Mouse (Mus musculus): ENCODE data around the gene Tas2r134.

The Tas2r134 gene

GRCm38 (mm10) chr2:51627211-51627610 is at the start of gene Tas2r134:
Gene Tas2r134 (plus strand): TSS chr2:51627511.
- no peak for DNase-seq (ENCODE audit: low spot score)

DNA sequence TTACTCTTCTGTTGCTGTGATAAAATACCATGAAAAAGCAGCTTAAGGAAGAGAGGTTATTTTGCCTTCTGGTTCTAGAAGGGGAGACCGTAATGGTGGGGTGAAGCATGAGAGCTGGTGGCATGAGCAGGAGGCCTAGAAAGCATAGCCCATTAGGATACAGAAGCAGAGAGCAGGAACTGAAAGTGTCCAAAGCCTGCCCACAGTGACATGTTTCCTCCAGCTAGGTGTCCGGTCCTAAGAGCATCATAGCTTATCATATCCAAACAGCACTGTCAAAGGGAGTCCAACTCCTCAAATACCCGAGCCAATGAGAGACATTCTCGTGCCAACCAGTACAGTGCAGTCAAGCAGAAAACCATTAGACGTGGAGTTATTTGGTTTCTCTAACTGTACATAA is 47.5 kb upstream of the Tas2r134 start:
- DNase-seq (ENCODE audit: low spot score): no peak

DNA sequence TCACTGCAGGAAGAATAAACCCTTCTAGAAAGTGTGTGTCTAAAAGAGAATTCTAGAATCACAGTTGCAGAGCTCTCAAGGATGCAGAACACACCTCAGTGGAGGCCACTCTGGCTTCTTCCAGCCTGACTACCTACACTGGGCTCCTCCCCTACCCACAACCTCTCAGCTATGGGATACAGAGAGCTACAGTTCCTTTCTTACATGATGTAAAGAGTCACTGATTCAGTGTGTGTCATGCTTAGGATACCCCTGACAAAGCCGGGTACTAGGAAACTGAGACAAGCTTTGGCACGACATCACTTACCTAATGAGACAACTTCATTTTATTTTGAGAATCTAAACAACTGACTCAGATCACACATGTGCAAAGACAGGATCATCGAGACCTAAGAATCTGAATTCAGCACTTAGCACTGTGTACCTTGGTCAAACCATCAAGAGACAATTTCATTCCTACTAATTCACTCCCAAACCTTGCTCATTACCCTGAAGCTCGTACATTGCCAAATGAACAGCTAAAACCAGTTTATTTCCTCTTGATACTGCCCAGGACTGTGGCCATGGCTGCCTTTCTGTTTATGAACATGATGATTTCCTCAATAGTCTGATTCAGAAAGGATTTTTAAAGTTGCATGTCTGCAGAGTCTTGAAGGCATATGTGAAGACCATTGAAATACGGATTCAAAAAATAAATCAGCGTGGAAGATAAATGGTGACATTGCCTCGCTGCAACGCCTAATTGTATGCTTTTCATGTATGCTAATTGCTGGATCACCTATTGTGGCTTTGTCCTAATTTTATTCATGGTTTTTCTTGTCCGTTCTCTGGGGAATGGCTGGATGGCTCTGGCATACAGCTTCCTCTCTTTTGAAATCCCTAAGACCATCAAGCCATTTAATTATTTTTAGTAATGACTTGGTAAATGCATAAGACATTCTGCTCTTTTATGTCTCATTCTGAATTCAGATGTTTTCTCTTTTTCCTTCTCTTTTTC is 43.0 kb upstream of the Tas2r134 start:
- DNase-seq (ENCODE audit: low spot score): no peak

DNA sequence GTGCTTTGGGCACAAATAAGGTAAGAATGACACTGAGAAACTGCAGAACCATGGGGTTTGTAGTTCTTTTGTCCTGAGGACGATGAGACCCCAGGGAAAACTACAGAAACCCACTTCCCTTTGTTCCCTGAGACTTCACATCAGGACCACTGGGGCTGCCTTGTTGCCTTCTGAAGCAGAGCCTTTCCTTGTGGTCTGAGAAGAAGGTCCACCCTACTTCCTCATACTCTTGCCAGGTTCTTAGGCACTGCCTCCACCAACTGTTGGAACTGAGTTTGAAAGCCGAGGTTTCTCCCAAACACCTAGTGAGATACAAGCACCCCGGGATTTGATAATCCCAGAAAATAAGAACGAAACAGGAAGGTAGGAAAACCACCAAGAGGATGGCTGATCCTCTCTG is 39.0 kb upstream of the Tas2r134 start:
- no peak for DNase-seq (ENCODE audit: low spot score)

GRCm38 (mm10) chr2:51588895-51589294 is 38.4 kb upstream of the Tas2r134 start:
- no peak for DNase-seq (ENCODE audit: low spot score)

GRCm38 (mm10) chr2:51589627-51590026 is 37.7 kb upstream of the Tas2r134 start:
- no peak for DNase-seq (ENCODE audit: low spot score)

DNA sequence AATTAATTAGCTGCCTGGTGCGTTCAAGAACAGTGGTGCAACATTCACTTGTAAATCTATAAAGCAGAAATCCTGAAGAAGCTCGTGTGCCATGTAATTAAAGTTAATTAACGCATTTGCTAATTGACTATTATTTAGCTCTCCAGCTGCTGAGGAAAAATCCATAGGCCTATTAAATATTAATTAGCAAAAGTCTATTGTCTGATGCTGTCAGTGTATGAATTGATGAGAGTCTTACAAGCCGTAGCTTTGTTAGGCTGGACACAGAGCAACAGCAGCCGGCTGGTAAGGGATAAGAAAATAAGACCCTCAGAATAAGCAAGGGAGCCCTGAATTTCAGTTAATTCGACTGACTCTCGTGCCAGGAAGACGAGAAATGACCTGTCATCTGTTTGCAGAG is 37.0 kb upstream of the Tas2r134 start:
- DNase-seq (ENCODE audit: low spot score): no peak

GRCm38 (mm10) chr2:51592157-51592556 is 35.2 kb upstream of the Tas2r134 start:
- no peak for DNase-seq (ENCODE audit: low spot score)

DNA sequence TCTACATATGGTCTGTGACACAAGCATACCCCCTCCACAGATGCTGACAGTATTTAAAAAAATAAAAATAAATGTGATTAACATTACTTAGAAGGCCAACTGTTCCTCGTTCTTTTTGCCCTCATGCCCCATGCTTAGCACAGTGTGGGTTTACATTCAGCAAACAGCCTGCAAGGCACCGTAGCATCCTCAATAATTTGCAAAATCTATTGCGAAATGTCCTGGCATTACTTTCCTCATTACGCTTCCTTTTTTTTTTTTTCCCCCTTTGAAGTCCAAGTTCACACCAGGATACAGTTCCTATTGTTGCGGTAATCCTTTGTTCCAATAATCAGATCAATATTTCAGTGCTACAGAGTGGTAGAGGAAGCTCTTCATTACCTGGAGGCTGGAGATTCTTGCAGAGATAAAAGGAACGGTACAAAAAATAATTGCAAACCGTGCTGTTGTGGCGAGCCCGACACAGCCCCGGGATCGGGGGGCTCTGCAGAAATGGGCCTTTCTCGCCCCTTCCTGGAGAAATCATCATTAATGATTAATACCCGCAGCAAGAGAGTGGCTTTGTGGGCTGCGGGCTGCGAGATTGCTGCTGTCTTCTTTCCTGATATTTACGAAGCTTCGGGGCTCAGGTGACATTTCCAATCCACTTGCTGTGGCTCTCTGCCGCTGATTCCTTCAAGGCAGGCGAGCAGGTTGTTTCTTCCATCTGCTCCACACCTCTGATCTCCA is 27.7 kb upstream of the Tas2r134 start:
- DNase-seq (ENCODE audit: low spot score): no peak

GRCm38 (mm10) chr2:51600202-51600487 is 27.2 kb upstream of the Tas2r134 start:
- DNase-seq (ENCODE audit: low spot score): no peak

- DNase-seq (ENCODE audit: low spot score): no peak
Observed at GRCm38 (mm10) chr2:51600873-51601272, 26.4 kb upstream of the Tas2r134 start.

DNA sequence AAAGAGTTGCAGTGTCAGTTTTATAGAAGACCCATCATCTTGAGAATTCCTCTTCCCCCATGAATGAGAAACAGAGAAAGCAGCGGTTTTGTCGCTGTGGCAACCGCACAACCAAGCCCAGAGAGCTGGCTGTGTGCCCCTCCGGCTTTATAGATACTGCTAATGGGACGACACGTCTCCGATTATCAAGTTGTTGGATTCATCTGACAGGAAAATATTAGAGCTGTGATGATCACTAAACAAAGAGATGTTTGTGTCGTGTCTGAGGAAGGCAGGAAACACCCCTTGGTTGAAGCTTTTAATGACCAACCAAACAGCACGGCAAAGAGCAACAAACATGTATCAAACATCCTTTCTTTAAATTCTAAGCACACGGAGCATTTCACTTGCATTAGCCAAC is 17.0 kb upstream of the Tas2r134 start:
- no peak for DNase-seq (ENCODE audit: low spot score)

DNA sequence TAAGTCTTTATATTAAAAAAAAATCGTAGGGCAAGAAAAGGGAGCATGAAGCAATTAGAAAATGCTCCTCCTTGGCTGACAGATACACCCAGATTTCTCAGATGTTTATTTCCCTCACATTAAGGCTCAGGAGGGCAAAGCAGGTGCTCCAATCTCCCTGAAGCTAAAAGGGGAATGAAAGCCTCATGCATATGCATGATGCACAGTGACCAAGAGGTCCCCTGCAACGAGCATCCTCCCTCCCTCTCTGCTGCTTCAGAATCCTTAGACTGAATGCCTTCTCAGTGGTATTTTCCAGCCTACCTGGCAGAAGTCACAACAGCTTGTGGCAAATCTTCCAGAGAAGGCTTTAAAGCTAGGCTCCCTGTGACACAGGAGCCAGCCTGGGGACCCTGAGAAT is 16.4 kb upstream of the Tas2r134 start:
- DNase-seq (ENCODE audit: low spot score): no peak

DNA sequence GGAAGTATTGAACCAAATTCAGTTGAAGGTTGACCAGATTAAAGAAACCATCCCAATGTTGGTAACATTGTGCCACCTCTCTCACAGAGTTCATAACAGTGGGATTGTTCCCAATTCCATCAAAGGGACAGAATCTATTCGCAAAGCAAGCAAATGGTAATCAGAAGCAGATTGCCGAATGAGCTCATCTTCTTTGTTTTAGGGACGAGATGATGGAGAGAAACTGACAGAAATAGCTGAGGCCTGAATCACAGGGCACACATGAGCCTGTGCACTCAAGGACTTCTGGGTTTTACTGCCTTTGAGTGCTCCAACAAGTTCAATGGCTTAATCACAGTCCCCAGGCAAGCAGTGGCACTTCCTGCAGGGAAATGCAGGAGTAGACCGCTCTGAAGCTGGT is 13.6 kb upstream of the Tas2r134 start:
- DNase-seq (ENCODE audit: low spot score): no peak

DNA sequence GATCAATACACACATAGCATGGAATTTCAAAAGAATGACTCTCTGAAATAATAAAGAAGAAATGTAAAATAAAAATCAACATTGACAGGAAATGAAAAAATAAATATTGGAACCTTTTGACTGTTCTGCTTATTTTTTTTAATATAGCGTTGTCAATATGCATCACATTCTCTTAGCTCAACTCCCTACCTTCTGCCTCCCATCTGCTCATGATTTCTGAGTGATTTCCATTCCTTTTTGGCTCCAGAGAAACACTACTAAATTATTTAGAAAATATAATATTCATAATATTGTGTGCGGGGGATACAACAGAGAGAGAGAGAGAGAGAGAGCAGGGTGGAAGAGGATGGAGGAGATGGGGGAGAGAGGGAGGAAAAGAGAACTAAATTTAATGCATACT is 5.4 kb upstream of the Tas2r134 start:
- no peak for DNase-seq (ENCODE audit: low spot score)

GRCm38 (mm10) chr2:51626007-51626406 is 1.3 kb upstream of the Tas2r134 start:
- no peak for DNase-seq (ENCODE audit: low spot score)

- no peak for DNase-seq (ENCODE audit: low spot score)
Observed at GRCm38 (mm10) chr2:51631428-51631827, 4.1 kb downstream of the Tas2r134 start.

GRCm38 (mm10) chr2:51637681-51638080 is 10.4 kb downstream of the Tas2r134 start:
- no peak for DNase-seq (ENCODE audit: low spot score)

DNA sequence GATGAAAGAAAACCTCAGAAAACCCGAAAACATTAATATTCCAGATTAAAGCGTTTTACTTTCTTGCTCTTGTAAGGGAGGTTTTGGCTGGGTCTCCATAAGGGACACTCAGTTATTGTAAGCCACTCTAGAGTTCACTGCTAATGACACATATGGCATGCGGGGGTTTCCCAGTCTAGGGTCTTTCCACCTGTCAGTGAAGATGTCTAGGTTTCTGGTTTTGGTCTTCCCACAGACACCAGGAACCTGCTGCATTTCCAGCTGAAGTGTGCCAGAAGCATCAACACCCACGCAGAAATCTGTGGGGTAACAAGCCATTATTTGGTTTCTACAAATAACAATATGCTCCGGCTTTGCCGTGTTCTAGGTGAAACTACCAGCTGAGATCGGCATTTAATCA is 14.3 kb downstream of the Tas2r134 start:
- DNase-seq (ENCODE audit: low spot score): no peak

GRCm38 (mm10) chr2:51643244-51644139 is 16.2 kb downstream of the Tas2r134 start:
- no peak for DNase-seq (ENCODE audit: low spot score)

- no peak for DNase-seq (ENCODE audit: low spot score)
Observed at GRCm38 (mm10) chr2:51647972-51648371, 20.7 kb downstream of the Tas2r134 start.

GRCm38 (mm10) chr2:51649887-51650286 is 22.6 kb downstream of the Tas2r134 start:
- no peak for DNase-seq (ENCODE audit: low spot score)
